Mouse (Mus musculus): Measurements from ENCODE around the gene Sh3d19. TPM values are rescaled to one million over a fixed set of nuclear protein-coding genes. Genes with fewer than 3 reads are reported as not detected.

Gene Sh3d19
- polyA plus RNA-seq, 1 experiment from 2014 or later, result 4.7 TPM

- Histone ChIP-seq H3K9ac (no peak overlapping the region), H3K36me3 (ENCODE audit: poor library complexity, severe bottlenecking) (no peaks in the 10 kb centered on the region), H3K27me3 (no peaks in the 10 kb centered on the region), H3K27ac (no peak overlapping the region), H3K4me1 (no peaks in the 10 kb centered on the region), H3K4me2 (no peak overlapping the region), H3K9me3 (replicated peaks) (no peaks in the 10 kb centered on the region), H3K4me3 (no peak overlapping the region)
- no peak for ATAC-seq
- 80% methylated on average over 4 of the region's 4 CpGs for WGBS
These were observed 137.7 kb downstream of the Sh3d19 start for GRCm38 (mm10) chr3:86108576-86108975.

GRCm38 (mm10) chr3:86109099-86109498 lies 138.2 kb downstream of the Sh3d19 start:
- Histone ChIP-seq H3K27me3 (no peaks in the 10 kb centered on the region), H3K9ac (no peak overlapping the region), H3K4me2 (no peak overlapping the region), H3K4me3 (no peak overlapping the region), H3K27ac (no peak overlapping the region), H3K4me1 (no peaks in the 10 kb centered on the region), H3K9me3 (replicated peaks) (no peaks in the 10 kb centered on the region), H3K36me3 (ENCODE audit: poor library complexity, severe bottlenecking) (no peaks in the 10 kb centered on the region)
- WGBS, result 93% methylated on average over 7 of the region's 7 CpGs
- no peak for ATAC-seq

DNA sequence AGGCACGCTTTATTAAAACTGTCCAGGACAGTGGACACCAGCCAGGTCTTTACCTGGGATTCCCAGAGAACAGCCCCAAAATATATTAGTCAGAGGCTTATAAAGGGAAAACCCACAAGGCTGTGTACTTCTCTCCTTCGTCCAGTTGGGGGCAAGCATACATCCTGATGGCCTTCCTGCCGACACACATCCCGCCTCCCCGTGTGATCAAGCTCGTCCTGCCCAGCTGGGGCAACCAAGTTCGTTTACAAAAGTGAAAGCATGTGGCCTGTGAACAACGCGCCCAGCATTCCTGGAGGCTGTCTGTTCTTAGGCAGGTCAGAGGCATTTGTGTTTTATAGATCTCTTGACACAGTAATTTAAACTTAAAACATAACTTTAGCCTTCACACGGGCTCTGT lies 139.2 kb downstream of the Sh3d19 start:
- no peak for ATAC-seq
- H3K4me2 ChIP-seq, result no peak overlapping the region
- H3K27ac ChIP-seq, result no peak overlapping the region
- H3K36me3 ChIP-seq (ENCODE audit: poor library complexity, severe bottlenecking), result no peaks in the 10 kb centered on the region
- no peaks in the 10 kb centered on the region for H3K27me3 ChIP-seq
- H3K4me1 ChIP-seq, result no peaks in the 10 kb centered on the region
- no peak overlapping the region for H3K9ac ChIP-seq
- H3K9me3 ChIP-seq (replicated peaks), result no peaks in the 10 kb centered on the region
- no peak overlapping the region for H3K4me3 ChIP-seq
- WGBS, result 27% methylated on average over 10 of the region's 10 CpGs

GRCm38 (mm10) chr3:86112766-86113165 lies 141.9 kb downstream of the Sh3d19 start:
- Histone ChIP-seq H3K4me1 (no peaks in the 10 kb centered on the region), H3K4me2 (no peak overlapping the region)
- 81% methylated on average over 7 of the region's 7 CpGs for WGBS

DNA sequence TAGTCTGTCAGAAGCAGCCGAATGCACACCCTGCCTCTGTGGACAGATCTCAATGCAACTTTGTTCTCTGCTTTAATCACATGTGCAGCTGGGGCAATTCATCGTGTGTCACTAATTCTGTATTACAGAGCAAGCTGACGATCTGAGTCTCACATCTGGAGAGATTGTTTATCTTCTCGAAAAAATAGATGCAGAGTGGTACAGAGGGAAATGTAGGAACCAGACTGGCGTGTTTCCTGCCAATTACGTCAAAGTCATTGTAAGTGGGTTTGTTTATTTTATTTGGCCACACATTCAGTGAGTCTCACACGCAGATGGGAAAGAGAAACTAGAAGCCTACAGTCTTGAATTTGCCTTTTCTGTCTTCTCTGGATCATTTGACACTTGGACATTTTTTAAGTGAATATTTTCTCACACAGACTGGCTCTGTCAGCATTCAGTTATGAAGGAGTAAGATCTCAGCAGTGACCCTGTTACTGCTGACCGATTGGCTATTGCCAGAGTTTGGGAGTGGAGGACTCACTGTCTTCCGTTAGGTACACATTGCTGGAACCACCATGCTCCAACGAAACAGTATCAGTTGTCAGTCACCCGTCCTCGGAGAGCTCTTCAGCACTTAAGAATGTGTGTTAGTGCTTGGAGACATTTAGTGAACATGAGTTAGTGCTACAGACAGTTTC lies 143.9 kb downstream of the Sh3d19 start:
- no peaks in the 10 kb centered on the region for H3K27me3 ChIP-seq
- H3K36me3 ChIP-seq (ENCODE audit: poor library complexity, severe bottlenecking), result peaks cover 7% of the 10 kb centered on the region
- 81% methylated on average over 12 of the region's 12 CpGs for WGBS
- no peak overlapping the region for H3K4me3 ChIP-seq
- no peak overlapping the region for H3K27ac ChIP-seq
- ATAC-seq, result no peak
- H3K9ac ChIP-seq, result no peak overlapping the region
- H3K4me1 ChIP-seq, result no peaks in the 10 kb centered on the region
- no peak overlapping the region for H3K4me2 ChIP-seq
- H3K9me3 ChIP-seq (replicated peaks), result no peaks in the 10 kb centered on the region

More at GRCm38 (mm10) chr3:86112766-86113165, 141.9 kb downstream of the Sh3d19 start:
- Histone ChIP-seq H3K27me3 (no peaks in the 10 kb centered on the region), H3K9me3 (replicated peaks) (no peaks in the 10 kb centered on the region), H3K9ac (no peak overlapping the region), H3K36me3 (ENCODE audit: poor library complexity, severe bottlenecking) (peaks cover 7% of the 10 kb centered on the region), H3K4me3 (no peak overlapping the region), H3K27ac (no peak overlapping the region)
- no peak for ATAC-seq

- ATAC-seq, result no peak
- peaks cover 7% of the 10 kb centered on the region for H3K36me3 ChIP-seq (ENCODE audit: poor library complexity, severe bottlenecking)
- H3K9me3 ChIP-seq (replicated peaks), result no peaks in the 10 kb centered on the region
- H3K9ac ChIP-seq, result no peak overlapping the region
- H3K27ac ChIP-seq, result no peak overlapping the region
- no peaks in the 10 kb centered on the region for H3K27me3 ChIP-seq
- no peaks in the 10 kb centered on the region for H3K4me1 ChIP-seq
- H3K4me2 ChIP-seq, result no peak overlapping the region
- 94% methylated on average over 4 of the region's 4 CpGs for WGBS
- no peak overlapping the region for H3K4me3 ChIP-seq
These were observed 146.0 kb downstream of the Sh3d19 start for GRCm38 (mm10) chr3:86116951-86117350.

DNA sequence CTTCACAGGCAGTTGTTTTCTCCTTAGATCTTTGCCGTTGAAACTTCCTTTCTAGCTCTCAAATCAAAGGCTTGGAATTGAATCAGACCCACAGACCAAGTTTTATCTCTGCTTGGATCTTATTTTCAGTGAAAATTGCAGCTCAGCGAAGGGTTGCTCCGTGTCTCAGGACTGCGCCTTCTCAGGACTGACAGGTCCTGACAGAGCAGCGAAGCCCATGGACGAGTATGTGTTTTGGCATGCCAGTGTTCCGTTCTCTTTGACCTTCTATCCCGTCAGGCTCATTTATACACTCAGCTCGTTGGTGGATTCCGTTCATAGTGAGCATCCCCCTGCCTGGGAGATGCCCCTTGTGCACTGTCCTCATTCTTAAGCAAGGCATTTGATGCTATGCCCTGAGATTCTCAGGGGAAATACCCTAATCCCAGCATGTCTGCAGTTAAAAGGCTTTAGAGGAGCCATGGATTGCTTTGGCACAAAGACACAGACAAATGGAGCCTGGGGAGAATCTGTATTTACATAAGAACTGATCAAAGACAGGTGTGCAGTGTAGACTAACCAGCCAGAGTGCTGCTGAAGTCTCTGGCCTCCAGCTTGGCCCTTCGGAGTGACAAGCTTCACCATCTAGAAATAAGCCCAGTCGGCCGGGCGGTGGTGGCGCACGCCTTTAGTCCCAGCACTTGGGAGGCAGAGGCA lies 148.5 kb downstream of the Sh3d19 start:
- H3K4me3 ChIP-seq, result no peak overlapping the region
- no peak overlapping the region for H3K4me2 ChIP-seq
- H3K9ac ChIP-seq, result no peak overlapping the region
- no peaks in the 10 kb centered on the region for H3K4me1 ChIP-seq
- H3K27me3 ChIP-seq, result no peaks in the 10 kb centered on the region
- 85% methylated on average over 16 of the region's 16 CpGs for WGBS
- ATAC-seq, result no peak
- H3K36me3 ChIP-seq (ENCODE audit: poor library complexity, severe bottlenecking), result peaks cover 7% of the 10 kb centered on the region
- H3K27ac ChIP-seq, result no peak overlapping the region
- no peaks in the 10 kb centered on the region for H3K9me3 ChIP-seq (replicated peaks)

- Histone ChIP-seq H3K9me3 (replicated peaks) (no peaks in the 10 kb centered on the region), H3K4me2 (no peak overlapping the region), H3K36me3 (ENCODE audit: poor library complexity, severe bottlenecking) (no peaks in the 10 kb centered on the region), H3K27ac (no peak overlapping the region), H3K27me3 (no peaks in the 10 kb centered on the region), H3K9ac (no peak overlapping the region), H3K4me3 (no peak overlapping the region), H3K4me1 (no peaks in the 10 kb centered on the region)
- no peak for ATAC-seq
These were observed 151.2 kb downstream of the Sh3d19 start for GRCm38 (mm10) chr3:86122156-86122555.

DNA sequence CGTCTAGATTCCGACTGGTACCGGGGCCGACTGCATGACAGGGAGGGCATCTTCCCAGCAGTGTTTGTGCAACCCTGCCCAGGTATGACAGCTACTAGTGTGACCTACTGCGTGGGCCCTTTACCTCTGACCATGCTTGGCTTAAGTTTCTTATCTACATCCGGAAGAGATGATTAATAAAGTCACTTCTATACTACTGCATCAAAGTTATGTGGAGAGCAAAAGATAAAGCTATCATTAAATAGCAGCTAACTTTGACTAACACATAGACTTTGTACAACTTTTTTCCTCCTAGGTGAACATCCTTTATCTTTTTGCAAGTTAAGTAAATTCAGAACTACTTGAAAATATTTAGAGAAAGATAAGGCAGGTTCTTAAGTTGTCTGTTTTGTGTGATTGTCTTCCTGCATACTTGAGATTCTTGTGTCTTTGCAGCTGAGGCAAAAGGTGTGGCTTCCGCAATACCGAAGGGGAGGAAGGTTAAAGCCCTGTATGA lies 152.4 kb downstream of the Sh3d19 start:
- no peak overlapping the region for H3K4me3 ChIP-seq
- no peak overlapping the region for H3K9ac ChIP-seq
- ATAC-seq, result no peak
- no peak overlapping the region for H3K4me2 ChIP-seq
- no peak overlapping the region for H3K27ac ChIP-seq
- no peaks in the 10 kb centered on the region for H3K9me3 ChIP-seq (replicated peaks)
- no peaks in the 10 kb centered on the region for H3K36me3 ChIP-seq (ENCODE audit: poor library complexity, severe bottlenecking)
- 96% methylated on average over 8 of the region's 8 CpGs for WGBS
- no peaks in the 10 kb centered on the region for H3K4me1 ChIP-seq
- no peaks in the 10 kb centered on the region for H3K27me3 ChIP-seq

- no peak overlapping the region for H3K4me2 ChIP-seq
- no peak overlapping the region for H3K4me3 ChIP-seq
- ATAC-seq, result peak; percentile 77
- WGBS, result 14% methylated on average over 6 of the region's 6 CpGs
- H3K4me1 ChIP-seq, result no peaks in the 10 kb centered on the region
- H3K9ac ChIP-seq, result no peak overlapping the region
- H3K27ac ChIP-seq, result no peak overlapping the region
- H3K27me3 ChIP-seq, result no peaks in the 10 kb centered on the region
- H3K36me3 ChIP-seq (ENCODE audit: poor library complexity, severe bottlenecking), result peaks cover 7% of the 10 kb centered on the region
- H3K9me3 ChIP-seq (replicated peaks), result no peaks in the 10 kb centered on the region
These were observed 158.8 kb downstream of the Sh3d19 start for GRCm38 (mm10) chr3:86129757-86130156.

DNA sequence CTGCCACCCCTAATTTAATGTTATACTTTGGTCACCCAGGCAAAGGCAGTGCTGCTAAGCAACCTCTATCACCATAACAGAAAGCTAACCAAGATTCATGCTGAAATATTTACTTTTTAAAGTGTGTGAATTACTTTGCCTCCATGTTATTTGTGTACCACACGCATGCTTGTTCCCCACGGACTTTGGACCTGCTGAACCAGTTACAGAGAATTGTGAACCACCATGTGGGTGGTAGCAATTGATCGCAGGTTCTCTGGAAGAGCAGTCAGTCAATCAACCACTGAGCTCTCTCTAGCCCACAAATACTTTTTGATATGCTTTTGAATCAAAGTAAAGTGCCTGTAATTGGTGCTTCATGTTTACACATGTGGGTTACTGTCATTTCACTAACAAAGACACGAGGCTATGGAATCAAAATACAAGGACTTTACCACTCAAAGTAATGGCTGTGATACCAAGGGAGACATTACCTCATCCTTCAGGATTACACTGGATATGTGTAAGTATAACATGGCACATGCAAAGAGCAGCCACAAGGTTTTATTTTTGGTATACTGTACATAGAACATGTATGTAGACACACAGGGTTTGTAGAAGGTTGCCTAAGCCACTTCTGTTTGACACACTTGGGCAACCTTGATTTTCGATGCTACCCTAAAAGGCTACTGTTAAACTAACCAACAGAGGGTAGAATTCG lies 164.2 kb downstream of the Sh3d19 start:
- H3K4me1 ChIP-seq, result peaks cover under 1% of the 10 kb centered on the region; the same call in 1 of the 2 replicates
- H3K27me3 ChIP-seq, result no peaks in the 10 kb centered on the region
- ATAC-seq, result no peak
- 90% methylated on average over 6 of the region's 6 CpGs for WGBS
- peaks cover 60% of the 10 kb centered on the region for H3K36me3 ChIP-seq (ENCODE audit: poor library complexity, severe bottlenecking)
- H3K4me3 ChIP-seq, result no peak overlapping the region
- no peak overlapping the region for H3K4me2 ChIP-seq
- no peak overlapping the region for H3K27ac ChIP-seq
- H3K9me3 ChIP-seq (replicated peaks), result no peaks in the 10 kb centered on the region
- no peak overlapping the region for H3K9ac ChIP-seq

- WGBS, result 91% methylated on average over 6 of the region's 6 CpGs
- no peak overlapping the region for H3K27ac ChIP-seq
- H3K4me3 ChIP-seq, result no peak overlapping the region
- H3K4me1 ChIP-seq, result peaks cover 10% of the 10 kb centered on the region
- H3K4me2 ChIP-seq, result no peak overlapping the region
- peak; percentile 41; the same call in 1 of the 2 replicates for ATAC-seq
- H3K9me3 ChIP-seq (replicated peaks), result no peaks in the 10 kb centered on the region
- H3K27me3 ChIP-seq, result no peaks in the 10 kb centered on the region
- peaks cover 69% of the 10 kb centered on the region for H3K36me3 ChIP-seq (ENCODE audit: poor library complexity, severe bottlenecking)
- H3K9ac ChIP-seq, result no peak overlapping the region
These were observed 165.1 kb downstream of the Sh3d19 start for GRCm38 (mm10) chr3:86135886-86136563.

All from forebrain, embryonic 13.5 days (tissue).